ENCODE assay signal across 17 mouse cellular contexts in the genomic region with DNA sequence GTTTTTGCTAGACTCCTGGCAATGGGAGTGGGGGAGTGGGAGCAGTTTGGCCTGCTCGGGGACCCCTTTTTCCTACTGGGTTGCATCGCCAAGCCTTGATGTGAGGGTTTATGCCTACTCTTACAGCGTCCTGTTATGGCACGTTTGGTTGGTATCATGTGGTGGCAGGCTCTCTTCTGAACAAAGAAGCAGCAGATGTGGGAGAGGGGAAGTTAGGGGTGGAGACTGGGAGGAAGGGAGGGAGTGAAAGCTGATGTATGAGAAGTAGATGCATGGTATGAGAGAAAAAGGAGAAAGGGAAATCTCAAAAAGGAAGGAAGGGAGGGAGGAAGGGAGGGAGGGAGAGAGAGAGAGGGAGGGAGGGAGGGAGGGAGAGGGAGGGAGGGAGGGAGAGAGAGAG. TPM values are rescaled to one million over a fixed set of nuclear protein-coding genes. Genes with fewer than 3 reads are reported as not detected.
"Had no signal": no experiment of that assay in that cellular context is flagged by ENCODE, and none has a peak within 500 bp of the region (broad histone marks: within the 10 kb centered on the region; RNA-seq: fewer than 3 reads in every experiment).

No protein-coding gene starts in this region.

- H3K36me3 ChIP-seq: limb, embryonic 12.5 days; liver, embryonic 13.5 days; lung, embryonic 15.5 days; midbrain, embryonic 10.5 days; neural tube, embryonic 13.5 days had no signal

- H3K9ac ChIP-seq: limb, embryonic 12.5 days; liver, embryonic 13.5 days; lung, embryonic 15.5 days had no signal

- H3K4me1 ChIP-seq: limb, embryonic 12.5 days; liver, embryonic 13.5 days had no signal

- H3K27me3 ChIP-seq: limb, embryonic 12.5 days; lung, embryonic 15.5 days; neural tube, embryonic 13.5 days had no signal

- ATAC-seq: liver, postnatal 0 days had no signal

- H3K9me3 ChIP-seq: limb, embryonic 12.5 days; liver, embryonic 13.5 days; lung, embryonic 15.5 days; midbrain, embryonic 10.5 days; neural tube, embryonic 13.5 days had no signal

- DNase-seq: kidney, adult 18-20 months; kidney, postnatal 10 days; kidney, postnatal 4 days; liver; liver, embryonic 13.5 days; liver, postnatal 0 days; lung, postnatal 14 days; retina, postnatal 1 day; right cerebral cortex, postnatal 4 days; thymus, postnatal 14 days had no signal

- H3K27ac ChIP-seq: limb, embryonic 12.5 days; liver, embryonic 13.5 days; lung, embryonic 15.5 days had no signal

RNA-seq across cellular contexts. Expression of a gene that starts 11.8 kb away (rescaled TPM):
- total RNA-seq: layer of hippocampus, adult 2 months; left cerebral cortex, postnatal 36 days had no signal
- polyA plus RNA-seq: limb, embryonic 12.5 days; midbrain, embryonic 10.5 days; midbrain, embryonic 14.5 days had no signal
